9 mouse cellular contexts compared by ENCODE assay signal in genomic region chr3:89843148-89843547, GRCm38 (mm10). TPM values are rescaled to one million over a fixed set of nuclear protein-coding genes. Genes with fewer than 3 reads are reported as not detected.
DNase-seq lines count a peak whose midpoint lies in the region; ATAC-seq and TF ChIP-seq lines count a peak whose summit lies in the region.
"Had no signal": no experiment of that assay in that cellular context is flagged by ENCODE, and none has a peak within 500 bp of the region (broad histone marks: within the 10 kb centered on the region; RNA-seq: fewer than 3 reads in every experiment).

No protein-coding gene starts in this region.

- H3K4me1 ChIP-seq in midbrain, postnatal 0 days (ENCODE audit: insufficient read depth, low read length), result no peaks in the 10 kb centered on the region
- H3K4me1 ChIP-seq: limb, embryonic 12.5 days had no signal

- no peaks in the 10 kb centered on the region for H3K79me2 ChIP-seq in macrophage (ENCODE audit: inconsistent target)

- TF ChIP-seq CTCF in left cerebral cortex, adult 2 months (IDR thresholded peaks at IDR 0.05), result peak; percentile 18
- no peak for TF ChIP-seq CTCF in midbrain, postnatal 0 days (IDR thresholded peaks at IDR 0.05)

- no peak overlapping the region for H3K4me3 ChIP-seq in left cerebral cortex, adult 2 months
- no peak overlapping the region for H3K4me3 ChIP-seq in macrophage (ENCODE audit: inconsistent target)
- H3K4me3 ChIP-seq in midbrain, postnatal 0 days (ENCODE audit: low read depth, low read length), result no peak overlapping the region
- H3K4me3 ChIP-seq: limb, embryonic 12.5 days had no signal

- H3K36me3 ChIP-seq in macrophage (ENCODE audit: inconsistent target), result no peaks in the 10 kb centered on the region
- H3K36me3 ChIP-seq in midbrain, postnatal 0 days (ENCODE audit: insufficient read depth, low read length), result no peaks in the 10 kb centered on the region
- H3K36me3 ChIP-seq: limb, embryonic 12.5 days had no signal

- WGBS in macrophage (ENCODE audit: missing documents), result 4% methylated on average over 9 of the region's 9 CpGs
- 67% methylated on average over 9 of the region's 9 CpGs for WGBS in midbrain, postnatal 0 days

- no peak overlapping the region; the same call in 1 of the 2 replicates for H3K27ac ChIP-seq in left cerebral cortex, adult 2 months
- peak overlapping the region; percentile 39 for H3K27ac ChIP-seq in macrophage
- no peak overlapping the region for H3K27ac ChIP-seq in midbrain, postnatal 0 days (ENCODE audit: low read depth, low read length)
- H3K27ac ChIP-seq: limb, embryonic 12.5 days had no signal

- no peak overlapping the region for H3K9ac ChIP-seq in midbrain, postnatal 0 days (replicated peaks; ENCODE audit: low read length, poor library complexity, severe bottlenecking)
- H3K9ac ChIP-seq: limb, embryonic 12.5 days had no signal

- no peaks in the 10 kb centered on the region for H3K27me3 ChIP-seq in midbrain, postnatal 0 days (ENCODE audit: insufficient read depth, low read length)
- H3K27me3 ChIP-seq: limb, embryonic 12.5 days had no signal

- no peaks in the 10 kb centered on the region for H3K9me3 ChIP-seq in midbrain, postnatal 0 days (ENCODE audit: low read length)

- ATAC-seq in midbrain, postnatal 0 days (ENCODE audit: low FRiP score), result no peak

- intact Hi-C loops in left cerebral cortex, adult 2 months (cut with DNase I), result no loop called here
- intact Hi-C loops in gastrocnemius, postnatal 14 days (cut with DNase I; ENCODE audit: low total_unique reads), result no loop called here

- H3K4me2 ChIP-seq in midbrain, postnatal 0 days (ENCODE audit: low read depth, low read length, poor library complexity, severe bottlenecking), result no peak overlapping the region
- H3K4me2 ChIP-seq: limb, embryonic 12.5 days had no signal

- no peak for DNase-seq in left cerebral cortex, adult 2 months (ENCODE audit: extremely low spot score in 1 of 2, low spot score in 2 of 2)
- no peak for DNase-seq in left cerebral cortex, adult 18-20 months (ENCODE audit: low spot score in 2 of 2)
- peak; percentile 24 for DNase-seq in gastrocnemius, postnatal 14 days
- peak; percentile 52 to 60 for DNase-seq in kidney, adult 8-10 months
- no peak for DNase-seq in midbrain, postnatal 0 days (ENCODE audit: low spot score)
- no peak for DNase-seq in ovary, postnatal 10 days (ENCODE audit: low spot score)
- no peak for DNase-seq in MN1 (ENCODE audit: low spot score)

RNA-seq across cellular contexts. Expression of gene She, which starts 12.0 kb away (rescaled TPM):
- total RNA-seq in left cerebral cortex, adult 2 months (2021), result 1 to 10 TPM; 3.1 to 3.7 TPM
- 1 to 10 TPM; 3.0 to 3.8 TPM for total RNA-seq in left cerebral cortex, adult 18-20 months (2021)
- total RNA-seq in gastrocnemius, postnatal 14 days (2021), result 1 to 10 TPM; 7.9 to 8.0 TPM
- total RNA-seq in macrophage (2018; cell fraction: chromatin; rRNA removed), result not detected
- under 1 TPM in 8 of 26 experiments, not detected in 18; 0.03 to 0.05 (median 0.05) TPM for total RNA-seq in macrophage (2018; cell fraction: cytosol; rRNA removed)
- total RNA-seq in macrophage (2018; cell fraction: nucleus; rRNA removed), result not detected
- not detected in 3 replicates for polyA plus RNA-seq in macrophage (2018)
- 1.8 and 2.7 TPM in 2 replicates for total RNA-seq in midbrain, postnatal 0 days (2014; rRNA removed)
- 0.91 and 1.0 TPM in 2 replicates for polyA plus RNA-seq in midbrain, postnatal 0 days (2015; fragmentation: Nextera tagmentation; extraction: Ambion mirVana)

Comparison
In these comparisons a context has a peak if more than half of its experiments do, and no peak if none do; other contexts are left out.
1. DNase-seq: peak in gastrocnemius, postnatal 14 days (single experiment) and kidney, adult 8-10 months (2 of 2); none in left cerebral cortex, adult 2 months (0 of 2), left cerebral cortex, adult 18-20 months (0 of 2), midbrain, postnatal 0 days (single experiment), ovary, postnatal 10 days (single experiment) and MN1 (single experiment).